Mouse (Mus musculus): ENCODE results near the gene Rai2.

DNA sequence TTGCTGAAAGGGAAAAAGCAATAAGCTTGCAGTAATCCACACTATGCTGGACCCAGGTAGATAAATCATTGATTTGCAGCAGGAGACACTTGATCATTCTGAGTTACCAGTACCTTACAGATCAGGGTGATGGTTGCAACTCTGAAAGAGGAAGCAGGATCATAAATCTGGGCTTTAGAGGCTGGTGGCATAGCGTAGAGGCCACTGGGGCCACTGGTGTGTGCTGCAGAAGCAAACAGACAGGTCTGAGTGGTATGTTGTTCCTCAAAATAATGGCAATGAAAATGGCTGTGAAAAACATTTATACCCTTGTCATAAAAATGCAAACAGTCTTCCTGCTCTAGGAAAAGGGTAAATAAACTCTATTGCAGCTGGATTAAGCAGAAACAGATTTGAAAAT lies 9.4 kb downstream of the Rai2 start:
- no peak for TF ChIP-seq POLR2A (IDR thresholded peaks at IDR 0.05; ENCODE audit: borderline replicate concordance, low read depth, low read length)
- TF ChIP-seq CTCF (IDR thresholded peaks at IDR 0.05; ENCODE audit: low read depth, low read length): no peak

Data from bone marrow macrophage, adult 2 months (primary cell).